ENCODE assay signal across 9 mouse cellular contexts in the genomic region with DNA sequence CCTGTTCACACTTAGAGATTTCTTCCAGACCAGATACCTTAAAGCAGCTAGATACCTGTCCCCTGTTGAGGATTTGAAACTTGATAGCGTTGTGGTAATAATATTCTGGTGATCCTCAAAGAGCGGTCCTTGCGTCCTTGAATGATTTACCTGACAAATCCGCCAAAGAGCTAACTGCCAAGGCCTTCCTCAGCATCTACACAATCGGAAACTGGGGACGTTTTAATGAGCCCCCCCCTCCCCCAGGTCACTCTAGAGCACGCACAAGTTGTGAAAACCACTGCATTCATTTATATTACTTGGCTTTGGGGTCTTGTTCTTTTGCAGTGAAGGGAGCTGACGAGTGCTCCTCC. TPM values are rescaled to one million over a fixed set of nuclear protein-coding genes. Genes with fewer than 3 reads are reported as not detected.
A peak's percentile ranks its signal among the peaks of the same experiment; 100 is the strongest.
DNase-seq lines count a peak whose midpoint lies in the region; ATAC-seq and TF ChIP-seq lines count a peak whose summit lies in the region.
"Had no signal": no experiment of that assay in that cellular context is flagged by ENCODE, and none has a peak within 500 bp of the region (broad histone marks: within the 10 kb centered on the region; RNA-seq: fewer than 3 reads in every experiment).

No protein-coding gene starts in this region.

- no peak for DNase-seq in kidney, postnatal 0 days (ENCODE audit: low spot score)
- DNase-seq in kidney, adult 18-20 months: no peak
- DNase-seq in forebrain, embryonic 14.5 days (ENCODE audit: low spot score): no peak
- DNase-seq in liver, embryonic 11.5 days (ENCODE audit: low spot score): no peak
- DNase-seq in spleen, postnatal 10 days (ENCODE audit: low spot score in 2 of 2): no peak
- DNase-seq in lung, postnatal 25 days (ENCODE audit: low spot score): no peak

- no peak for ATAC-seq in kidney, postnatal 0 days (replicated peaks; ENCODE audit: low FRiP score, low read depth)
- ATAC-seq in forebrain, embryonic 14.5 days: no peak
- no peak for ATAC-seq in liver, embryonic 11.5 days (replicated peaks; ENCODE audit: low FRiP score)
- no peak for ATAC-seq in stomach, embryonic 15.5 days (ENCODE audit: insufficient read depth, low FRiP score, low read depth)
- no peak for ATAC-seq in cerebellum, adult (ENCODE audit: insufficient number of reproducible peaks, low FRiP score, low TSS enrichment)

- no peaks in the 10 kb centered on the region for H3K27me3 ChIP-seq in kidney, postnatal 0 days (ENCODE audit: insufficient read depth, low read length)
- H3K27me3 ChIP-seq in forebrain, embryonic 14.5 days (replicated peaks; ENCODE audit: control insufficient read depth, insufficient read depth, low read length): no peaks in the 10 kb centered on the region
- no peaks in the 10 kb centered on the region for H3K27me3 ChIP-seq in liver, embryonic 11.5 days (replicated peaks; ENCODE audit: control insufficient read depth, insufficient read depth, low read length)
- no peaks in the 10 kb centered on the region for H3K27me3 ChIP-seq in stomach, embryonic 15.5 days (replicated peaks)

- TF ChIP-seq CTCF in kidney, postnatal 0 days (IDR thresholded peaks at IDR 0.05; ENCODE audit: low read depth): no peak

- peaks cover 14% of the 10 kb centered on the region; the same call in 1 of the 2 replicates for H3K4me1 ChIP-seq in kidney, postnatal 0 days (replicated peaks; ENCODE audit: insufficient read depth, low read length)
- peaks cover 18% of the 10 kb centered on the region for H3K4me1 ChIP-seq in forebrain, embryonic 14.5 days (ENCODE audit: control insufficient read depth, insufficient read depth, low read length)
- peaks cover 22% of the 10 kb centered on the region for H3K4me1 ChIP-seq in liver, embryonic 11.5 days (replicated peaks; ENCODE audit: control insufficient read depth, insufficient read depth, low read length)
- peaks cover 21% of the 10 kb centered on the region for H3K4me1 ChIP-seq in stomach, embryonic 15.5 days

- peak overlapping the region; percentile 19; the same call in 1 of the 2 replicates for H3K4me2 ChIP-seq in kidney, postnatal 0 days (ENCODE audit: low read length)
- no peak overlapping the region for H3K4me2 ChIP-seq in forebrain, embryonic 14.5 days (ENCODE audit: low read length)
- H3K4me2 ChIP-seq in liver, embryonic 11.5 days: peak overlapping the region; percentile 72
- peak overlapping the region; percentile 80 for H3K4me2 ChIP-seq in stomach, embryonic 15.5 days

- no peaks in the 10 kb centered on the region for H3K9me3 ChIP-seq in kidney, postnatal 0 days (replicated peaks; ENCODE audit: low read length)
- H3K9me3 ChIP-seq in forebrain, embryonic 14.5 days (replicated peaks; ENCODE audit: control insufficient read depth, low read length): no peaks in the 10 kb centered on the region
- no peaks in the 10 kb centered on the region for H3K9me3 ChIP-seq in liver, embryonic 11.5 days (ENCODE audit: control insufficient read depth, low read length)
- no peaks in the 10 kb centered on the region for H3K9me3 ChIP-seq in stomach, embryonic 15.5 days

- H3K4me3 ChIP-seq in kidney, postnatal 0 days (replicated peaks; ENCODE audit: low read depth, low read length): no peak overlapping the region
- H3K4me3 ChIP-seq in forebrain, embryonic 14.5 days (ENCODE audit: low read depth, low read length): 0 out of 2 replicates have a peak overlapping the region, but pooled peaks have one; percentile 98
- peak overlapping the region; percentile 64 for H3K4me3 ChIP-seq in liver, embryonic 11.5 days (ENCODE audit: low read depth, low read length)
- 0 out of 2 replicates have a peak overlapping the region, but pooled peaks have one; percentile 87 for H3K4me3 ChIP-seq in stomach, embryonic 15.5 days (replicated peaks)

- no peak overlapping the region for H3K27ac ChIP-seq in kidney, postnatal 0 days
- H3K27ac ChIP-seq in forebrain, embryonic 14.5 days (ENCODE audit: low read depth, low read length): no peak overlapping the region
- H3K27ac ChIP-seq in liver, embryonic 11.5 days (ENCODE audit: low read depth, low read length): no peak overlapping the region
- H3K27ac ChIP-seq in stomach, embryonic 15.5 days: no peak overlapping the region

- 34% methylated on average over 8 of the region's 8 CpGs for whole genome bisulfite sequencing in kidney, postnatal 0 days
- WGBS in forebrain, embryonic 14.5 days: 29% methylated on average over 8 of the region's 8 CpGs
- 44% methylated on average over 8 of the region's 8 CpGs for WGBS in liver, embryonic 11.5 days
- WGBS in stomach, embryonic 15.5 days: 43% methylated on average over 8 of the region's 8 CpGs

- H3K9ac ChIP-seq in kidney, postnatal 0 days (ENCODE audit: low read depth, low read length): no peak overlapping the region
- H3K9ac ChIP-seq in forebrain, embryonic 14.5 days (ENCODE audit: low read length): no peak overlapping the region
- no peak overlapping the region for H3K9ac ChIP-seq in liver, embryonic 11.5 days (ENCODE audit: low read depth, low read length)
- no peak overlapping the region for H3K9ac ChIP-seq in stomach, embryonic 15.5 days

- H3K36me3 ChIP-seq in kidney, postnatal 0 days (ENCODE audit: insufficient read depth, low read length): no peaks in the 10 kb centered on the region
- no peaks in the 10 kb centered on the region for H3K36me3 ChIP-seq in forebrain, embryonic 14.5 days (ENCODE audit: control insufficient read depth, insufficient read depth, low read length)
- H3K36me3 ChIP-seq in liver, embryonic 11.5 days (ENCODE audit: control insufficient read depth, insufficient read depth, low read length): 0 out of 2 replicates have a peak, but pooled peaks cover 2% of the 10 kb centered on the region
- H3K36me3 ChIP-seq in stomach, embryonic 15.5 days: no peaks in the 10 kb centered on the region

RNA-seq across cellular contexts. Expression of gene Lasp1, which starts 0.7 kb away (rescaled TPM):
- polyA plus RNA-seq in kidney, postnatal 0 days (2015; fragmentation: Nextera tagmentation; extraction: Ambion mirVana): 87.7 and 96.4 TPM in 2 replicates
- polyA plus RNA-seq in forebrain, embryonic 14.5 days (2014; fragmentation: Nextera tagmentation; extraction: Ambion mirVana): 77.6 and 94.6 TPM in 2 replicates
- polyA plus RNA-seq in liver, embryonic 11.5 days (2014; fragmentation: Nextera tagmentation; extraction: Ambion mirVana): 54.7 and 55.3 TPM in 2 replicates
- polyA plus RNA-seq in stomach, embryonic 15.5 days (2015; fragmentation: Nextera tagmentation; extraction: Ambion mirVana): 112 and 122 TPM in 2 replicates

RNA-seq across cellular contexts. Expression of gene Rpl23, which starts 15.8 kb away (rescaled TPM):
- polyA plus RNA-seq in kidney, postnatal 0 days (2015; fragmentation: Nextera tagmentation; extraction: Ambion mirVana): 716 and 863 TPM in 2 replicates
- 348 and 451 TPM in 2 replicates for polyA plus RNA-seq in forebrain, embryonic 14.5 days (2014; fragmentation: Nextera tagmentation; extraction: Ambion mirVana)
- polyA plus RNA-seq in liver, embryonic 11.5 days (2014; fragmentation: Nextera tagmentation; extraction: Ambion mirVana): 756 and 842 TPM in 2 replicates
- 502 and 526 TPM in 2 replicates for polyA plus RNA-seq in stomach, embryonic 15.5 days (2015; fragmentation: Nextera tagmentation; extraction: Ambion mirVana)

RNA-seq across cellular contexts. Expression of gene 1700001P01Rik, which starts 22.3 kb away (rescaled TPM):
- polyA plus RNA-seq in kidney, postnatal 0 days (2015; fragmentation: Nextera tagmentation; extraction: Ambion mirVana): not detected in 2 replicates
- polyA plus RNA-seq in forebrain, embryonic 14.5 days (2014; fragmentation: Nextera tagmentation; extraction: Ambion mirVana): 0.50 TPM in 1 of 2 replicates, not detected in the other
- 0.64 TPM in 1 of 2 replicates, not detected in the other for polyA plus RNA-seq in liver, embryonic 11.5 days (2014; fragmentation: Nextera tagmentation; extraction: Ambion mirVana)
- 0.37 and 0.60 TPM in 2 replicates for polyA plus RNA-seq in stomach, embryonic 15.5 days (2015; fragmentation: Nextera tagmentation; extraction: Ambion mirVana)
- polyA plus RNA-seq: limb, embryonic 11.5 days had no signal

RNA-seq across cellular contexts. Expression of gene Cwc25, which starts 31.7 kb away (rescaled TPM):
- 13.9 and 14.8 TPM in 2 replicates for polyA plus RNA-seq in kidney, postnatal 0 days (2015; fragmentation: Nextera tagmentation; extraction: Ambion mirVana)
- polyA plus RNA-seq in forebrain, embryonic 14.5 days (2014; fragmentation: Nextera tagmentation; extraction: Ambion mirVana): 9.9 and 11.1 TPM in 2 replicates
- polyA plus RNA-seq in liver, embryonic 11.5 days (2014; fragmentation: Nextera tagmentation; extraction: Ambion mirVana): 12.9 and 13.1 TPM in 2 replicates
- 14.8 and 16.8 TPM in 2 replicates for polyA plus RNA-seq in stomach, embryonic 15.5 days (2015; fragmentation: Nextera tagmentation; extraction: Ambion mirVana)

RNA-seq across cellular contexts. Expression of gene B230217C12Rik, which starts 42.5 kb away (rescaled TPM):
- 5.1 and 5.6 TPM in 2 replicates for polyA plus RNA-seq in kidney, postnatal 0 days (2015; fragmentation: Nextera tagmentation; extraction: Ambion mirVana)
- 20.3 and 21.5 TPM in 2 replicates for polyA plus RNA-seq in forebrain, embryonic 14.5 days (2014; fragmentation: Nextera tagmentation; extraction: Ambion mirVana)
- polyA plus RNA-seq in liver, embryonic 11.5 days (2014; fragmentation: Nextera tagmentation; extraction: Ambion mirVana): 3.7 and 5.4 TPM in 2 replicates
- 4.0 and 5.7 TPM in 2 replicates for polyA plus RNA-seq in stomach, embryonic 15.5 days (2015; fragmentation: Nextera tagmentation; extraction: Ambion mirVana)
